Mouse (Mus musculus) stomach, embryonic 15.5 days (tissue): ENCODE measurements around the gene Sult4a1. TPM values are rescaled to one million over a fixed set of nuclear protein-coding genes. Genes with fewer than 3 reads are reported as not detected.

Experiments used
- ATAC-seq: fragments of 200-750 bp; cut with Nextera tagmentation; 2 replicates; pipeline ENCODE4 v1.8.0; 2017; ENCODE audit warnings: low read depth, moderate number of reproducible peaks, moderate TSS enrichment; ENCODE audit not compliant: insufficient read depth, low FRiP score
- H3K27ac ChIP-seq: fragments of 300-500 bp; sonication (generic); 2 replicates; pipeline ENCODE4 v1.5.1; 2015; ENCODE audit warnings: mild to moderate bottlenecking, inconsistent platforms
- H3K27me3 ChIP-seq: fragments of 300-500 bp; sonication (generic); replicated peaks from 2 replicates; pipeline ENCODE4 v1.6.1; 2015; ENCODE audit warnings: inconsistent platforms
- H3K36me3 ChIP-seq: fragments of 300-500 bp; sonication (generic); 2 replicates; pipeline ENCODE4 v1.6.1; 2015; ENCODE audit warnings: inconsistent platforms
- H3K4me1 ChIP-seq: fragments of 300-500 bp; sonication (generic); 2 replicates; pipeline ENCODE4 v1.6.1; 2015; ENCODE audit warnings: inconsistent platforms
- H3K4me2 ChIP-seq: fragments of 300-500 bp; sonication (generic); 2 replicates; pipeline ENCODE4 v1.6.1; 2015; ENCODE audit warnings: mild to moderate bottlenecking, inconsistent platforms
- H3K4me3 ChIP-seq: fragments of 300-500 bp; sonication (generic); replicated peaks from 2 replicates; pipeline ENCODE4 v1.5.1; 2015; ENCODE audit warnings: inconsistent platforms
- H3K9ac ChIP-seq: fragments of 300-500 bp; sonication (generic); 2 replicates; pipeline ENCODE4 v1.6.1; 2015; ENCODE audit warnings: inconsistent platforms
- H3K9me3 ChIP-seq: fragments of 300-500 bp; sonication (generic); 2 replicates; pipeline ENCODE4 v1.6.1; 2016; ENCODE audit warnings: inconsistent platforms
- WGBS: fragments of 180-500 bp; shearing (Covaris S2); methylation state at CpG from one replicate; pipeline ENCODE4 v1.1.7; 2015; 5-methylcytosine and 5-hydroxymethylcytosine counted together
- polyA plus RNA-seq: library from polyadenylated mRNA; unstranded; fragments of >200 nt; fragmentation: Nextera tagmentation; extraction: Ambion mirVana; gene quantifications from 2 replicates; pipeline ENCODE4 v1.2.1, GENCODE M21; 2015

The Sult4a1 gene
- polyA plus RNA-seq, result 4.9 and 5.0 TPM in 2 replicates

DNA sequence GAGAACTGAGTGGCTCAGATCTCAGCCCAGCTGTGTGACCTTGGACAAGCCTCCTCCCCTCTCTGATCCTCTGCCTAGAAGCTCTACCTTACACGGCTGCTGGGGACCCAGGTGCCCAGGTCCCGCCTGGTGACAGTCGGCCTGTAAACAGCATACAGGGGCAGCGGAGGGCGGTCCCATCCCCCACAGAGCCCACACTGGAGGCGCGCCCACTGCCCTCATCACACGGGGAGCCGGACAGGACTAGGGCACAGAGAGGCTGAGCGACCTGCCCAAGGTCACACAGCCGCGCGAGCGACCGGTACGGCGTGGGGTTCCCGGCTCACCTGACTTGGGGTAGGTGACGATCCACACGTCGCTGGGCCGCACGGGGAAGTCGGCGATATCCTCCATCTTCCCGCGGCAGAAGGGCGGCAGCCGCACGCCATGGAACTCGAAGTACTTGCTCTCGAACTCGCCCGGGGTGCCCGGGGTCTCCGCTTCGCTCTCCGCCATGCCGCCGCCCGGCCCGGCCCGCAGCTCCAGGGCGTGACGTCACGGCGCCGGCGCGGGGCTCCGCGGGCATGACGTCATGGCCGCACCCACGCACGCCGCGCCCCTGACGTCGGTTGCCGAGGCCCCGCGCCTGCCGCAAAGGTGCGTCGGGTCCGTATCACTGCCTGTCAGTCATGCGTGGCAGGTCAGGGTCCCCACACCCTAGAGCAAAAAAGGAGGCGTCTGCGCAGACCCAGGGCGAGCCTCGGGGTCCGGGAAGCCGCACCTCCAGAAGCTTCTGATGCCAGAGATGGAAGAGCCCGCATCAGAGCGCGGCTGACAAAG lies at the start of gene Sult4a1:
Sult4a1 (minus strand) TSS at position 650 of the 819 bp plus-strand sequence.
- Histone ChIP-seq H3K27me3 (peaks cover 35% of the 10 kb centered on the region), H3K27ac (no peak within 1 kb of the TSS), H3K4me3 (peak within 1 kb of the TSS; percentile 48), H3K36me3 (no peaks in the 10 kb centered on the region), H3K9me3 (no peaks in the 10 kb centered on the region), H3K4me1 (peaks cover 10% of the 10 kb centered on the region), H3K4me2 (peak within 1 kb of the TSS; percentile 95), H3K9ac (peak within 1 kb of the TSS; percentile 20; the same call in 1 of the 2 replicates)
- ATAC-seq, result no peak
- 3% methylated on average over 77 of the region's 77 CpGs for WGBS

- no peaks in the 10 kb centered on the region for H3K27me3 ChIP-seq
- WGBS, result 49% methylated on average over 5 of the region's 5 CpGs
- no peaks in the 10 kb centered on the region for H3K9me3 ChIP-seq
- no peak overlapping the region for H3K4me3 ChIP-seq
- no peak overlapping the region for H3K4me2 ChIP-seq
- H3K27ac ChIP-seq, result no peak overlapping the region
- ATAC-seq, result no peak
- H3K36me3 ChIP-seq, result no peaks in the 10 kb centered on the region
- no peak overlapping the region for H3K9ac ChIP-seq
- no peaks in the 10 kb centered on the region for H3K4me1 ChIP-seq
These were observed 35.4 kb upstream of the Sult4a1 start for GRCm38 (mm10) chr15:84140929-84141328.

- H3K36me3 ChIP-seq, result no peaks in the 10 kb centered on the region
- 47% methylated on average over 3 of the region's 3 CpGs for WGBS
- H3K27me3 ChIP-seq, result no peaks in the 10 kb centered on the region
- no peaks in the 10 kb centered on the region for H3K4me1 ChIP-seq
- H3K9ac ChIP-seq, result no peak overlapping the region
- no peak overlapping the region for H3K4me2 ChIP-seq
- no peak overlapping the region for H3K27ac ChIP-seq
- ATAC-seq, result no peak
- no peaks in the 10 kb centered on the region for H3K9me3 ChIP-seq
- no peak overlapping the region for H3K4me3 ChIP-seq
These were observed 34.6 kb upstream of the Sult4a1 start for GRCm38 (mm10) chr15:84140109-84140508.

GRCm38 (mm10) chr15:84139592-84140005 lies 34.0 kb upstream of the Sult4a1 start:
- ATAC-seq, result no peak
- Histone ChIP-seq H3K9me3 (no peaks in the 10 kb centered on the region), H3K36me3 (no peaks in the 10 kb centered on the region), H3K27me3 (no peaks in the 10 kb centered on the region), H3K27ac (no peak overlapping the region), H3K4me1 (no peaks in the 10 kb centered on the region), H3K4me2 (no peak overlapping the region), H3K9ac (no peak overlapping the region), H3K4me3 (no peak overlapping the region)
- 75% methylated on average over 5 of the region's 5 CpGs for WGBS

DNA sequence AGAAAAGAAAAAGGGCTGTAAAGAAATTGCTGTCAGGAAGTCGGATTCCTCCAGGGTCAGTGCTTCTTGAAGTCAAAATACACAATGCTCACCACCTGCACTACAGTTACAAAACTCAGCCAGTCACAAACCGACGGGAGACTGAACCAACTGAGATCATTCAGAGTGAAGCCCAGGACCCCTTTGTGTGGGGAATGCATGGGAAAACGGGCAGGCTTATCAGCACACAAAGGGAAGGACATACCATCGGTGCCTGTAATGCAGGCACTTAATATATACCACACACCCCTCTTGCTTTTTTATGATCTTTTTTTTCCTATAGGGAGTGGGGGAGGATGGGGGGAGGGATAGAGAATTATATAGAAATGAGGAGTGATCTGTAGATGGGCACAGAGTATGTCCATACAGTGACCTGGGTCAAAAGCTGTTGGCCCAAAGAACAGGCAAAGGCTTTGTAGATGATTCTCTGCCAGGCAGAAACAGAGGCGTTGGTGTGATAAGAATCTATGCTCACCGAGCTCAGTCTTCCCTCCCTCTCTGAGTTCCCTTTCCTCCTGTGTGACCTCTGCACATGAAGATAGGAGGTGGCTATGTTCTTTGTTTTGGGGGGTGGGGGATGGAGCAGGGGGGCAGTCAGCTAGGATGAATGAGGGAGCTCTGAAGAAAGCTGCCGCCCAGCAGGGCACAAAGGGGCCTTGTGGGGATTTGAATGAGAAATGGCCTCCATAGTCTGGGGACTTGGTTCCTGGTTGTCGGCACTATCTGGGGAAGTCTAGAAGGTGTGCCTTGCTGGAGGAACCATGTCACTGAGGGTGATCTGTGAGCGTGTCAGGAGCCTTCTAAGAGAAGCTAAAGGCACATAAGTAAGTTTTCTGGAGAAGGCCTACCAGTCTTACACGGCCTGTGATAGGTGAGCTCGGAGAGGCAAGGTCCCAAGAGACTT lies 31.2 kb upstream of the Sult4a1 start:
- ATAC-seq, result no peak
- WGBS, result 42% methylated on average over 12 of the region's 12 CpGs
- H3K27me3 ChIP-seq, result no peaks in the 10 kb centered on the region
- H3K4me3 ChIP-seq, result no peak overlapping the region
- no peak overlapping the region for H3K4me2 ChIP-seq
- H3K4me1 ChIP-seq, result no peaks in the 10 kb centered on the region
- H3K27ac ChIP-seq, result no peak overlapping the region
- H3K9me3 ChIP-seq, result no peaks in the 10 kb centered on the region
- no peaks in the 10 kb centered on the region for H3K36me3 ChIP-seq
- no peak overlapping the region for H3K9ac ChIP-seq

DNA sequence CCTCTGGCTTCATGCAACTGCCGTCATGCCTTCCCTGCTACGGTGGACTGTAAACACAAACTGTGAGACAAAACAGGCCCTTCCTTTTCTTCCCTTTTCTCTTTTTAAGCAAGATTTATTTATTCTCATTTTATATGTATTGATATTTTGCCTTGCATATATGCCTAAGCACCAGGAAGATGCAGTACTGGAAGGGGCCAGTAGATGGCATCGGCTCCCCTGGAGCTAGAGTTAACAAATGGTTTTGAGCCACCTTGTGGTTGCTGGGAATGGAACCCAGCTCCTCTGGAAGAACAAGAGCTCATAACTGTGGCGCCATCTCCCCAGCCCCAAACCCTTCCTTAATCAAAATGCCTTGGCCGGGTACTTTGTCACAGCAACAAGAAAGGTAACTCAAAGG lies 29.9 kb upstream of the Sult4a1 start:
- H3K36me3 ChIP-seq, result no peaks in the 10 kb centered on the region
- H3K4me3 ChIP-seq, result no peak overlapping the region
- H3K27me3 ChIP-seq, result no peaks in the 10 kb centered on the region
- no peak overlapping the region for H3K4me2 ChIP-seq
- no peak overlapping the region for H3K9ac ChIP-seq
- H3K4me1 ChIP-seq, result no peaks in the 10 kb centered on the region
- no peak overlapping the region for H3K27ac ChIP-seq
- WGBS, result 79% methylated on average over 5 of the region's 5 CpGs
- no peaks in the 10 kb centered on the region for H3K9me3 ChIP-seq
- ATAC-seq, result no peak

GRCm38 (mm10) chr15:84133440-84133839 lies 27.9 kb upstream of the Sult4a1 start:
- no peak overlapping the region for H3K9ac ChIP-seq
- no peak overlapping the region for H3K4me3 ChIP-seq
- H3K4me1 ChIP-seq, result no peaks in the 10 kb centered on the region
- no peaks in the 10 kb centered on the region for H3K27me3 ChIP-seq
- no peak overlapping the region for H3K27ac ChIP-seq
- no peaks in the 10 kb centered on the region for H3K9me3 ChIP-seq
- no peak for ATAC-seq
- H3K36me3 ChIP-seq, result no peaks in the 10 kb centered on the region
- 67% methylated on average over 4 of the region's 4 CpGs for WGBS
- no peak overlapping the region for H3K4me2 ChIP-seq

GRCm38 (mm10) chr15:84131971-84132370 lies 26.4 kb upstream of the Sult4a1 start:
- no peak for ATAC-seq
- H3K27ac ChIP-seq, result no peak overlapping the region
- no peak overlapping the region for H3K4me2 ChIP-seq
- H3K4me3 ChIP-seq, result no peak overlapping the region
- WGBS, result 94% methylated on average over 7 of the region's 7 CpGs
- no peaks in the 10 kb centered on the region for H3K4me1 ChIP-seq
- no peaks in the 10 kb centered on the region for H3K27me3 ChIP-seq
- no peaks in the 10 kb centered on the region for H3K36me3 ChIP-seq
- H3K9me3 ChIP-seq, result no peaks in the 10 kb centered on the region
- H3K9ac ChIP-seq, result no peak overlapping the region

DNA sequence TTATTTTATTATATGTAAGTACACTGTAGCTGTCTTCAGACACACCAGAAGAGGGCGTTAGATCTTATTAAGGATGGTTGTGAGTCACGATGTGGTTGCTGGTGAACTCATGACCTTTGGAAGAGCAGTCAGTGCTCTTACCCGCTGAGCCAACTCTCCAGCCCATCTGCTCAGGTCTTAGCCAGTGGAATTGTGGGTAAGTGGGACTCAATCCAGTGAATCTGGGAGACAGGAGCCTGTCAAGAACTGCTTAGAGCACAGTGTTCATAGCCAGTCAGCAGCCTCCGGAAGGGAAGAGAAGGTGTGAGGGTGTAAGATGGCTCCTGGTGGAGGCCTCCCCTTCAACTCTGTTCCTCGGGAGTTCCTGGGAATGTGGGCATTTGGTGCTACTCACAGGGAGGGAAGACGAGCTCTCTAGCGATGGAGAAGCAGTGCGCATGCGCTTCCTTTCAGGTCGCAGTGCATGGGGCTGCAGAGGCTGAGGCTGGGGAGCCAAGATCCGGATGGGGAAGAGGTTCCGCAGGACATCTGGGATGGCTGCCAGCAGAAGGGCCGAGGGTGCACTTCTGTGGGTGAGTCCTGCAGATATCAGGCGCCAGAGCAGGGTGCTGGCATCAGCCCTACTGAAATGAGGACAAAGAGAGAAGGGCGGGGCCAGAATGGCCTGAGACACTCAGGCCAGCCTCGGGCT lies 25.7 kb upstream of the Sult4a1 start:
- Histone ChIP-seq H3K9ac (no peak overlapping the region), H3K4me2 (no peak overlapping the region), H3K4me1 (no peaks in the 10 kb centered on the region), H3K4me3 (no peak overlapping the region), H3K9me3 (no peaks in the 10 kb centered on the region), H3K27ac (no peak overlapping the region), H3K36me3 (no peaks in the 10 kb centered on the region), H3K27me3 (no peaks in the 10 kb centered on the region)
- ATAC-seq, result no peak
- 52% methylated on average over 16 of the region's 16 CpGs for WGBS

GRCm38 (mm10) chr15:84126871-84127270 lies 21.3 kb upstream of the Sult4a1 start:
- no peaks in the 10 kb centered on the region for H3K4me1 ChIP-seq

DNA sequence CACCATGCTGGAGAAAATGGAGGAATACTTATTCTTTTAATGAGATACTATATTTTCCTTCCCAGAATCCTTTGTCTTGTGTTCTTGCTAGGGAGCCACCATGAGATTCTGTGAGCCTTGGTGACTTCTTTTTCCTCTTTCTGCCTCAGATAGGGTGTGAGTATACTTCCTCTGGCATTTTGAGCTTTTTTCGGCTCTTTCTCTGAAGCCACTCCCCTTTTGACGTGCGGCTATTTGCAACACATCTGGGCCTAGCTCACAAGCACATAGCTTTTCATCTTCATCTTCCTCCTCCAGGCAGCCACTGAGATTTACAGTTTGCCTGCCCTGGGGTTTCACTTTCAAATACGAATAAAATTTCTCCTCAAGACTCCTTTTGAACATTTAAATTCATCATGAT lies 20.9 kb upstream of the Sult4a1 start:
- Histone ChIP-seq H3K27ac (no peak overlapping the region), H3K9ac (no peak overlapping the region), H3K36me3 (no peaks in the 10 kb centered on the region), H3K4me1 (no peaks in the 10 kb centered on the region), H3K27me3 (no peaks in the 10 kb centered on the region), H3K4me3 (no peak overlapping the region), H3K9me3 (no peaks in the 10 kb centered on the region), H3K4me2 (no peak overlapping the region)
- ATAC-seq, result no peak
- 65% methylated on average over 4 of the region's 4 CpGs for WGBS

More at GRCm38 (mm10) chr15:84126871-84127270, 21.3 kb upstream of the Sult4a1 start:
- WGBS, result 32% methylated on average over 5 of the region's 5 CpGs
- no peak for ATAC-seq
- Histone ChIP-seq H3K4me2 (no peak overlapping the region), H3K9me3 (no peaks in the 10 kb centered on the region), H3K9ac (no peak overlapping the region), H3K27ac (no peak overlapping the region), H3K4me3 (no peak overlapping the region), H3K36me3 (no peaks in the 10 kb centered on the region), H3K27me3 (no peaks in the 10 kb centered on the region)
